Mouse (Mus musculus) CH12.LX (cell line): ENCODE results near the gene Map2k6. TPM values are rescaled to one million over a fixed set of nuclear protein-coding genes. Genes with fewer than 3 reads are reported as not detected.

ENCODE experiments used
- DNase-seq: peaks from one replicate; pipeline ENCODE4 v3.0.0-alpha.2; 2013; ENCODE audit errors: extremely low read depth
- H3K27ac ChIP-seq: 2 replicates; pipeline ENCODE4 v1.5.1; 2012; ENCODE audit warnings: low read depth, mild to moderate bottlenecking, control low read depth, moderate library complexity; ENCODE audit not compliant: insufficient read depth
- H3K27me3 ChIP-seq: replicated peaks from 2 replicates; pipeline ENCODE3; 2012; ENCODE audit warnings: inconsistent platforms
- H3K36me3 ChIP-seq, 2 experiments: replicated peaks in 1 of 2; 2 replicates each; pipeline versions ENCODE3 to v1.6.1; 2012; ENCODE audit warnings: inconsistent platforms in 1 of 2, low read length in 1 of 2, mild to moderate bottlenecking in 1 of 2, mixed read lengths in 1 of 2, moderate library complexity in 1 of 2; ENCODE audit not compliant: control insufficient read depth in 1 of 2, insufficient read depth in 1 of 2
- H3K4me1 ChIP-seq, 2 experiments: 2 replicates each; pipeline ENCODE4 v1.6.1; 2012; ENCODE audit warnings: inconsistent platforms in 1 of 2, moderate library complexity in 1 of 2; ENCODE audit not compliant: insufficient read depth in 2 of 2, control insufficient read depth in 1 of 2
- H3K4me2 ChIP-seq: 2 replicates; pipeline ENCODE4 v1.6.1; 2012; ENCODE audit warnings: low read depth, mild to moderate bottlenecking, control low read depth; ENCODE audit not compliant: poor library complexity, insufficient read depth, severe bottlenecking
- H3K4me3 ChIP-seq, 3 experiments: fragments of 150-350 bp in 1 of 3; sonication (generic) in 1 of 3; replicated peaks in 1 of 3; 2 replicates each; pipeline versions ENCODE3 to v1.5.1; 2011 to 2012; ENCODE audit warnings: low read depth in 2 of 3, low read length in 2 of 3, mild to moderate bottlenecking in 2 of 3, moderate library complexity in 2 of 3, control low read depth in 1 of 3, improper control_type of control experiment in 1 of 3, inconsistent platforms in 1 of 3, mixed read lengths in 1 of 3; ENCODE audit not compliant: poor library complexity in 1 of 3
- H3K79me2 ChIP-seq: replicated peaks from 2 replicates; pipeline ENCODE4 v1.6.1; 2012; ENCODE audit warnings: mild to moderate bottlenecking, moderate library complexity; ENCODE audit not compliant: control insufficient read depth, poor library complexity, insufficient read depth, severe bottlenecking; ENCODE audit errors: extremely low read depth
- H3K9ac ChIP-seq: 2 replicates; pipeline ENCODE4 v1.6.1; 2012; ENCODE audit warnings: low read depth, mild to moderate bottlenecking, control low read depth, moderate library complexity; ENCODE audit not compliant: insufficient read depth
- H3K9me3 ChIP-seq: replicated peaks from 2 replicates; pipeline ENCODE3; 2012; ENCODE audit warnings: low read length, inconsistent platforms, mixed read lengths
- CHD1 ChIP-seq: IDR thresholded peaks from 2 replicates; pipeline ENCODE4 v1.6.1; 2012; ENCODE audit warnings: low read depth, low read length, improper control_type of control experiment, inconsistent platforms
- CHD2 ChIP-seq: IDR thresholded peaks from 2 replicates; pipeline ENCODE4 v1.6.1; 2011; ENCODE audit warnings: low read length, improper control_type of control experiment
- CTCF ChIP-seq, 2 experiments: IDR thresholded peaks in 1 of 2; conservative IDR thresholded peaks in 1 of 2; 2 replicates each; pipeline ENCODE4 v1.5.1; 2011 to 2012; ENCODE audit warnings: low read depth in 2 of 2, low read length in 2 of 2, improper control_type of control experiment in 1 of 2, inconsistent platforms in 1 of 2, mild to moderate bottlenecking in 1 of 2, moderate library complexity in 1 of 2
- E2F4 ChIP-seq: IDR thresholded peaks from 2 replicates; pipeline ENCODE4 v1.6.1; 2011; ENCODE audit warnings: low read depth, low read length, improper control_type of control experiment; ENCODE audit not compliant: insufficient replicate concordance
- EP300 ChIP-seq: IDR thresholded peaks from 2 replicates; pipeline ENCODE4 v1.6.1; 2011; ENCODE audit warnings: low read length, improper control_type of control experiment
- GABPA ChIP-seq: IDR thresholded peaks from 2 replicates; pipeline ENCODE4 v1.6.1; 2012; ENCODE audit warnings: low read depth, low read length, improper control_type of control experiment, inconsistent platforms; ENCODE audit not compliant: insufficient replicate concordance
- HCFC1 ChIP-seq: IDR thresholded peaks from 2 replicates; pipeline ENCODE4 v1.6.1; 2012; ENCODE audit warnings: low read depth, mild to moderate bottlenecking, inconsistent platforms, low read length, improper control_type of control experiment
- IRF4 ChIP-seq: IDR thresholded peaks from 2 replicates; pipeline ENCODE4 v1.6.1; 2014; ENCODE audit warnings: low read depth, mild to moderate bottlenecking, inconsistent platforms, low read length, improper control_type of control experiment
- JUN ChIP-seq: IDR thresholded peaks from 2 replicates; pipeline ENCODE4 v1.6.1; 2011; ENCODE audit warnings: low read depth, mild to moderate bottlenecking, low read length, improper control_type of control experiment, moderate library complexity; ENCODE audit not compliant: insufficient read depth
- JUND ChIP-seq: conservative IDR thresholded peaks from 2 replicates; pipeline ENCODE4 v1.6.1; 2011; ENCODE audit warnings: low read depth, low read length, improper control_type of control experiment
- KAT2A ChIP-seq: IDR thresholded peaks from 2 replicates; pipeline ENCODE4 v1.6.1; 2012; ENCODE audit warnings: low read length, improper control_type of control experiment, inconsistent platforms; ENCODE audit not compliant: insufficient replicate concordance
- MAFK ChIP-seq: IDR thresholded peaks from 2 replicates; pipeline ENCODE4 v1.6.1; 2011; ENCODE audit warnings: low read length, improper control_type of control experiment; ENCODE audit not compliant: insufficient replicate concordance
- MEF2A ChIP-seq: IDR thresholded peaks from 2 replicates; pipeline ENCODE4 v1.6.1; 2014; ENCODE audit warnings: low read depth, mild to moderate bottlenecking, inconsistent platforms, low read length, improper control_type of control experiment, borderline replicate concordance
- MXI1 ChIP-seq: IDR thresholded peaks from 2 replicates; pipeline ENCODE4 v1.6.1; 2011; ENCODE audit warnings: mild to moderate bottlenecking, low read depth, low read length, improper control_type of control experiment
- MYC ChIP-seq: IDR thresholded peaks from 2 replicates; pipeline ENCODE4 v1.6.1; 2011; ENCODE audit warnings: low read depth, mild to moderate bottlenecking, improper control_type of control experiment, low read length
- NELFE ChIP-seq: IDR thresholded peaks from 2 replicates; pipeline ENCODE4 v1.6.1; 2011; ENCODE audit warnings: low read depth, low read length, improper control_type of control experiment
- PAX5 ChIP-seq: IDR thresholded peaks from 2 replicates; pipeline ENCODE4 v1.6.1; 2012; ENCODE audit warnings: low read length, inconsistent platforms, mixed read lengths
- RCOR1 ChIP-seq: conservative IDR thresholded peaks from 2 replicates; pipeline ENCODE4 v1.6.1; 2012; ENCODE audit warnings: low read depth, mild to moderate bottlenecking, inconsistent platforms, low read length, improper control_type of control experiment
- SIN3A ChIP-seq: IDR thresholded peaks from 2 replicates; pipeline ENCODE4 v1.6.1; 2012; ENCODE audit warnings: low read length, improper control_type of control experiment, inconsistent platforms
- SMC3 ChIP-seq: IDR thresholded peaks from 2 replicates; pipeline ENCODE4 v1.6.1; 2011; ENCODE audit warnings: low read depth, low read length, improper control_type of control experiment
- TBP ChIP-seq: conservative IDR thresholded peaks from 2 replicates; pipeline ENCODE4 v1.6.1; 2011; ENCODE audit warnings: low read depth, low read length, improper control_type of control experiment
- TCF12 ChIP-seq: IDR thresholded peaks from 2 replicates; pipeline ENCODE4 v1.6.1; 2014; ENCODE audit warnings: low read depth, mild to moderate bottlenecking, inconsistent platforms, low read length, improper control_type of control experiment
- ZC3H11A ChIP-seq: IDR thresholded peaks from 2 replicates; pipeline ENCODE4 v1.6.1; 2012; ENCODE audit warnings: low read depth, mild to moderate bottlenecking, inconsistent platforms, low read length, improper control_type of control experiment
- ZKSCAN1 ChIP-seq: IDR thresholded peaks from 2 replicates; pipeline ENCODE4 v1.6.1; 2012; ENCODE audit warnings: low read depth, inconsistent platforms, low read length, improper control_type of control experiment, borderline replicate concordance
- dilution Hi-C: fragments of 300-500 bp; cut with MboI; formaldehyde crosslinking; loops from 2 replicates; pipeline ENCODE4 v1.14.3; 2020; ENCODE audit warnings: low sequenced_read_pairs; ENCODE audit not compliant: extremely low pct_unique_long_range_greater_than_20kb, extremely low pct_ligation_motif_present
- in situ Hi-C: fragments of 300-500 bp; cut with MboI; formaldehyde crosslinking; loops from 3 replicates; pipeline ENCODE4 v1.14.3; 2019; ENCODE audit warnings: low sequenced_read_pairs, low pct_ligation_motif_present, low pct_unique_long_range_greater_than_20kb, mixed read lengths
- polyA plus RNA-seq: library from polyadenylated mRNA; unstranded; fragments of >175 nt; gene quantifications from 2 replicates; pipeline ENCODE4 v1.2.1, GENCODE M21; 2012; ENCODE audit warnings: low read depth; ENCODE audit not compliant: insufficient read length
- total RNA-seq, 2 experiments: library from RNA; depleted of rRNA; stranded (reverse); fragments of 300-350 nt in 1 of 2; fragments of >200 nt in 1 of 2; gene quantifications; 2 replicates each; pipeline ENCODE4 v1.2.3; 2012 to 2014

Map2k6 gene
- total and polyA plus RNA-seq, 3 experiments, result 16.8 to 21.9 (median 18.0) TPM

DNA sequence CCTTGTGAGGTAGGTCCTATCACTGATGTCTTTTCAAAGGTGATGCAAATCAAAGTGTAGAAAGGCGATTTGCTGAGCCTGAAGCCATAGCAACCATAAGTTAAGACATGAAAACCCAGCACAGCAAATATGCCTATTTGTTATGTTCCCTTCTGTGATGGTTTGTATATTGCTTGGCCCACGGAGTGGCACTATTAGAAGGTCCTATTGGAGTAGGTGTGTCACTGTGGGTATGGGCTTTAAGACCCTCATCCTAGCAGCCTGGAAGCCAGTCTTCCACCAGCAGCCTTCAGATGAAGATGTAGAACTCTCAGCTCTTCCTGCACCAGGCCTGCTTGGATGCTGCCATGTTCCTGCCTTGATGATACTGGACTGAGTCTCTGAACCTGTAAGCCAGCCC, 13.4 kb upstream of the Map2k6 start:
- Histone ChIP-seq H3K36me3 (no peaks in the 10 kb centered on the region), H3K27ac (no peak overlapping the region), H3K4me2 (no peak overlapping the region), H3K4me3 (no peak overlapping the region), H3K4me1 (peaks cover 5 to 19% of the 10 kb centered on the region in 2 experiments; a peak in 3 of 4 replicates), H3K79me2 (no peaks in the 10 kb centered on the region), H3K9ac (no peak overlapping the region), H3K9me3 (peaks cover 4% of the 10 kb centered on the region), H3K27me3 (no peaks in the 10 kb centered on the region)
- in situ Hi-C loops, result no loop called here
- TF ChIP-seq CHD2 (no peak), ZKSCAN1 (no peak), NELFE (no peak), CTCF (conservative IDR thresholded peaks at IDR 0.05 in 1 of 2, IDR thresholded peaks at IDR 0.05 in 1 of 2; ENCODE audit: low read depth in 2 of 2, low read length in 2 of 2) (no peak), CHD1 (no peak), TCF12 (no peak), EP300 (no peak), TBP (no peak), ZC3H11A (no peak), SIN3A (no peak), MXI1 (no peak)
- no peak for DNase-seq
- dilution Hi-C loops, result no loop called here

DNA sequence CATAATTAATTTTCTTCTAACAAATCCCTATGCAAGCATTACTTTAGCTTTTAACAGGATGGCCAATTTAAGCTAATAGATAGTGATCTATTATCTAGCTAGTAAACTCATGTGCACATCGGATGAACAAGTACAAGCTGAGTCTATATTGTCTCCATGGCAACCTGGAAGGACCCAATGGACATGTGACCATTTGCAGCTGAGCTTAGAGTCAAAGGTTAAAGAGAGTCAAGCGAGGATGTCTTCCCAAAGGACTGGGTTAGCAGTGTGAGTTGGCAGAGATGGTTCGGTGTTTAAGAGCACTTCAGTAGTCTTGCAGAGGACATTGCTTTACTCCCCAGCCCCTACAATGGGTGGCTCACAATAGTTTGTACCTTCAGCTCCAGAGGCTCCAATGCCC, 6.2 kb upstream of the Map2k6 start:
- in situ Hi-C loops, result no loop called here
- dilution Hi-C loops, result no loop called here
- no peaks in the 10 kb centered on the region for H3K36me3 ChIP-seq

More for the DNA sequence above, 6.2 kb upstream of the Map2k6 start:
- no peak overlapping the region for H3K4me3 ChIP-seq
- H3K4me1 ChIP-seq, result peaks cover 7 to 17% of the 10 kb centered on the region in 2 experiments; a peak in 3 of 4 replicates
- H3K9ac ChIP-seq, result no peak overlapping the region
- no peaks in the 10 kb centered on the region for H3K79me2 ChIP-seq
- no peak overlapping the region for H3K27ac ChIP-seq
- no peak for TF ChIP-seq MYC
- TF ChIP-seq MXI1, result no peak
- TF ChIP-seq KAT2A, result no peak
- no peak for TF ChIP-seq TCF12
- no peak for TF ChIP-seq PAX5
- no peak for TF ChIP-seq MEF2A
- no peak for TF ChIP-seq GABPA
- TF ChIP-seq HCFC1, result no peak
- no peak for TF ChIP-seq EP300
- TF ChIP-seq JUN, result no peak
- no peak for TF ChIP-seq RCOR1
- no peak for TF ChIP-seq MAFK
- no peak for TF ChIP-seq IRF4
- TF ChIP-seq SIN3A, result no peak
- no peak for TF ChIP-seq SMC3
- no peak for TF ChIP-seq JUND
- no peak for TF ChIP-seq E2F4
- DNase-seq, result no peak
- H3K27me3 ChIP-seq, result no peaks in the 10 kb centered on the region
- H3K4me2 ChIP-seq, result no peak overlapping the region
- H3K9me3 ChIP-seq, result peaks cover 3% of the 10 kb centered on the region
